Mouse (Mus musculus) liver, adult 2 months (tissue): ENCODE data around the gene Olfr1424. TPM values are rescaled to one million over a fixed set of nuclear protein-coding genes. Genes with fewer than 3 reads are reported as not detected.

Experiments used
- DNase-seq: peaks from one replicate; pipeline ENCODE4 v3.0.0-alpha.2; 2011; ENCODE audit warnings: low read depth, low spot score; ENCODE audit errors: extremely low read depth
- H3K27ac ChIP-seq: fragments of 200-500 bp; replicated peaks from 2 replicates; pipeline ENCODE4 v1.5.1; 2012; ENCODE audit warnings: low read depth, mild to moderate bottlenecking, control low read depth, inconsistent platforms, low read length; ENCODE audit not compliant: insufficient read depth
- H3K27me3 ChIP-seq: fragments of 200-500 bp; 2 replicates; pipeline ENCODE4 v1.6.1; 2012; ENCODE audit warnings: mild to moderate bottlenecking, moderate library complexity, low read length, inconsistent platforms; ENCODE audit not compliant: control insufficient read depth, insufficient read depth
- H3K36me3 ChIP-seq: fragments of 200-500 bp; 2 replicates; pipeline ENCODE4 v1.6.1; 2012; ENCODE audit warnings: low read length, inconsistent platforms; ENCODE audit not compliant: control insufficient read depth, insufficient read depth
- H3K4me1 ChIP-seq: fragments of 200-500 bp; 2 replicates; pipeline ENCODE4 v1.6.1; 2011; ENCODE audit warnings: low read length; ENCODE audit not compliant: control insufficient read depth, insufficient read depth
- H3K4me3 ChIP-seq: fragments of 200-500 bp; 2 replicates; pipeline ENCODE4 v1.5.1; 2011; ENCODE audit warnings: low read depth, mild to moderate bottlenecking, control low read depth, low read length, moderate library complexity; ENCODE audit not compliant: insufficient read depth
- H3K79me2 ChIP-seq: fragments of 200-500 bp; 2 replicates; pipeline ENCODE4 v1.6.1; 2012; ENCODE audit warnings: inconsistent platforms, mild to moderate bottlenecking, low read length, moderate library complexity; ENCODE audit not compliant: control insufficient read depth, insufficient read depth
- H3K9ac ChIP-seq: fragments of 200-500 bp; 2 replicates; pipeline ENCODE4 v1.6.1; 2012; ENCODE audit warnings: low read depth, mild to moderate bottlenecking, control low read depth, inconsistent platforms, low read length
- CTCF ChIP-seq: fragments of 200-500 bp; IDR thresholded peaks from 2 replicates; pipeline ENCODE4 v1.5.1; 2011; ENCODE audit warnings: low read depth, low read length, control low read depth
- POLR2A ChIP-seq: fragments of 200-500 bp; IDR thresholded peaks from 2 replicates; pipeline ENCODE4 v1.6.1; 2011; ENCODE audit warnings: low read length, control low read depth; ENCODE audit not compliant: insufficient read depth; ENCODE audit errors: extremely low read depth
- WGBS: fragments of 180-500 bp; shearing (Covaris S2); methylation state at CpG from one replicate; pipeline ENCODE4 v1.1.7; 2018; 5-methylcytosine and 5-hydroxymethylcytosine counted together
- polyA plus RNA-seq: library from polyadenylated mRNA; depleted of rRNA; stranded (reverse); fragments of >200 nt; gene quantifications from 2 replicates; pipeline ENCODE4 v1.2.3, GENCODE M21; 2012
- total RNA-seq: library from RNA; depleted of rRNA; stranded (reverse); fragments of >200 nt; gene quantifications from 2 replicates; pipeline ENCODE4 v1.2.3, GENCODE M21; 2014

The Olfr1424 gene
- total and polyA plus RNA-seq, 2 experiments = not detected

GRCm38 (mm10) chr19:12016192-12016591 lies 46.3 kb downstream of the Olfr1424 start:
- Histone ChIP-seq H3K9ac (no peak overlapping the region), H3K4me1 (no peaks in the 10 kb centered on the region), H3K27me3 (no peaks in the 10 kb centered on the region), H3K36me3 (no peaks in the 10 kb centered on the region), H3K79me2 (no peaks in the 10 kb centered on the region), H3K27ac (no peak overlapping the region), H3K4me3 (no peak overlapping the region)
- TF ChIP-seq CTCF (no peak), POLR2A (no peak)
- no peak for DNase-seq
- WGBS = 85% methylated on average over 4 of the region's 4 CpGs

DNA sequence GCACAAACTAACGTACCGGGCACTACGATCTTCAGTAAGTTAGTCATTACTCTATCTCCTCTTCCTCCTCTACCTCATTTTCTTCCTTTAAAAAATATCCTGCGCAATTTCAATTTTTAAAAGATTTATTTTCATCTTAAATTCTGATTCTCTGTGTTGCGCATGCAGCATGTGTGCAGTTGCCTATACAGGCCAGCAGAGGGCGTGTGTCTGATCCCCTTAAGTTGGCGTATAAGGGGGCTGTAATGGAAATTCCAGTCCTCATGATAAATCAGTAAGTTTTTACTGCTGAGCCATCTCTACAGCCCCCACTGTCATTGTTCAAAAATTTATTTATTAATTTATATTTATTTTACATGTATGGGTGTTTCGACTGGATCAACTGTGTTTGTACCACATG lies 46.8 kb downstream of the Olfr1424 start:
- H3K4me3 ChIP-seq = no peak overlapping the region
- H3K36me3 ChIP-seq = no peaks in the 10 kb centered on the region
- H3K27ac ChIP-seq = no peak overlapping the region
- no peak for DNase-seq
- H3K9ac ChIP-seq = no peak overlapping the region
- 78% methylated on average over 8 of the region's 8 CpGs for WGBS
- H3K4me1 ChIP-seq = no peaks in the 10 kb centered on the region
- no peaks in the 10 kb centered on the region for H3K27me3 ChIP-seq
- H3K79me2 ChIP-seq = no peaks in the 10 kb centered on the region
- TF ChIP-seq POLR2A (no peak), CTCF (peak; percentile 52; the same call in 1 of the 2 replicates)

GRCm38 (mm10) chr19:12013228-12013627 lies 49.3 kb downstream of the Olfr1424 start:
- Histone ChIP-seq H3K27ac (peak overlapping the region; percentile 64; the same call in 1 of the 2 replicates), H3K4me3 (peak overlapping the region; percentile 50; the same call in 1 of the 2 replicates), H3K4me1 (no peaks in the 10 kb centered on the region), H3K27me3 (no peaks in the 10 kb centered on the region), H3K9ac (peak overlapping the region; percentile 34), H3K36me3 (no peaks in the 10 kb centered on the region), H3K79me2 (no peaks in the 10 kb centered on the region)
- DNase-seq = peak; percentile 52
- TF ChIP-seq POLR2A (0 out of 2 replicates have a peak, but pooled peaks have one; percentile 21), CTCF (no peak)
- 3% methylated on average over 12 of the region's 12 CpGs for WGBS

DNA sequence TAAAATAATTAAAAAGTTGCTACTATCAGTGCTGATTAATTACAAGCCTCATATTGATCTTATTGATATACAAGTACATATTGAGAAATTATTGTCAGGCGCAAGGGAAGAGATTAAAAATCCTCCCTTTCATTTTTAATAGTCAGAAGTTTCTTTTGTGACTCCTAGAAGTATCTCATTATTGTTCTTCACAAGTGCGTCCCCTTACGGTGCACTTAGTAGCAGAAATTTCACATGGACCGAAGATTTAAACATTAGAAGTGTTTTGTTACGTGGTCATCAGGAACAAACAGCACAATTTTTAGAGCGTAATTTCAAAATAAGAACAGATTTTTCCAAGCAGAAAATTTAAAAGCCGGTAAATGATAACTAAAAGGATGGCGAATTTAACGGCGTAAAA lies 49.9 kb downstream of the Olfr1424 start:
- no peak for TF ChIP-seq POLR2A
- under 1% methylated on average over 10 of the region's 10 CpGs for WGBS

DNA sequence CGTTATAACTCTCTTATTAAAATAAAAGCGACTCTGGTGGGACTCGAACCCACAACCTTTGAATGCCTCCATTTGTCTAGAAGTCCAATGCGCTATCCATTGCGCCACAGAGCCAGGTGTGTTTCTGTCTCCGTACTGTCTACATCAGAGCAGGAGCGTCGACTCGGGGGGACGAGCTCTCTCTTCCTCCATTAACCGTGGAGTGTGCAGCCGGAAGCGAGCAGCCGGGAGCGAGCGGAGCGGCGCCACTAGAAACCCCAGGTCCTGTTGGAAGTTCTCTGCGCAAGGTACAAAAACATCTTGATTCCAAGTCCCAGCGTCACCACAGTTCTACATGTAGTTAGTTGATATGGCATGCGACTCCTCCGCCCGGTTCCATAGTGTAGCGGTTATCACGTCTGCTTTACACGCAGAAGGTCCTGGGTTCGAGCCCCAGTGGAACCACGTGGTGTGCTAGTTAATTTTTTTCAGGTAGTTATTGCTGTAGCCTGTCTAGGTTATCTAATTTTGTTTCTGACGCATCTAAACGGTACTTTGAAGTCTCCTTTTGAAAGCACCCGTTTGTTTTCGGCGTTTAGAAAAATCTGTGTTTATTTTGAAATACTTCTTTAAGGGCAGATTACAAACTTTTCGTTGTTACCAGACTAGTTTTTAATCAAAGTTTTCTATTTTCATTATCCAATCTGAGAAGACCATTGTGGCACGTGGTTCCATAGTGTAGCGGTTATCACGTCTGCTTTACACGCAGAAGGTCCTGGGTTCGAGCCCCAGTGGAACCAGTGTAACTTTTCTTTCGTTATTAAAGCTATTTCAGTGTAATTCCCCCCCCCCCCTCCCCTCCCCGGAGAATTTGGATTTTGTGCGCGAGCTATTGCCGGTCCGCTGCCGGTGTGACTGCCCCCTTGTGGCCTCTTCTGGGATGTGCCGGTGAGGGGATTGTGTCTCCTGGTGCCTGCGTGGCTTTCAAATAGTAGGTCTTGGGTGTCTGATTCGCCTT lies 50.6 kb downstream of the Olfr1424 start:
- H3K36me3 ChIP-seq = no peaks in the 10 kb centered on the region
- peak overlapping the region; percentile 18; the same call in 1 of the 2 replicates for H3K27ac ChIP-seq
- under 1% methylated on average over 49 of the region's 49 CpGs for whole genome bisulfite sequencing
- peaks cover 3% of the 10 kb centered on the region; the same call in 1 of the 2 replicates for H3K4me1 ChIP-seq
- TF ChIP-seq POLR2A (no peak), CTCF (peak; percentile 86)
- peak overlapping the region; percentile 51 for H3K9ac ChIP-seq
- H3K27me3 ChIP-seq = no peaks in the 10 kb centered on the region
- peak; percentile 89 for DNase-seq
- H3K4me3 ChIP-seq = peak overlapping the region; percentile 67
- H3K79me2 ChIP-seq = no peaks in the 10 kb centered on the region

More for the DNA sequence above, 49.9 kb downstream of the Olfr1424 start:
- DNase-seq = no peak
- Histone ChIP-seq H3K4me3 (peak overlapping the region; percentile 50; the same call in 1 of the 2 replicates), H3K79me2 (no peaks in the 10 kb centered on the region), H3K27me3 (no peaks in the 10 kb centered on the region), H3K9ac (peak overlapping the region; percentile 51; the same call in 1 of the 2 replicates), H3K4me1 (no peaks in the 10 kb centered on the region), H3K27ac (no peak overlapping the region), H3K36me3 (no peaks in the 10 kb centered on the region)
